Comparison of ENCODE assay signal across 17 mouse cellular contexts in the genomic region with DNA sequence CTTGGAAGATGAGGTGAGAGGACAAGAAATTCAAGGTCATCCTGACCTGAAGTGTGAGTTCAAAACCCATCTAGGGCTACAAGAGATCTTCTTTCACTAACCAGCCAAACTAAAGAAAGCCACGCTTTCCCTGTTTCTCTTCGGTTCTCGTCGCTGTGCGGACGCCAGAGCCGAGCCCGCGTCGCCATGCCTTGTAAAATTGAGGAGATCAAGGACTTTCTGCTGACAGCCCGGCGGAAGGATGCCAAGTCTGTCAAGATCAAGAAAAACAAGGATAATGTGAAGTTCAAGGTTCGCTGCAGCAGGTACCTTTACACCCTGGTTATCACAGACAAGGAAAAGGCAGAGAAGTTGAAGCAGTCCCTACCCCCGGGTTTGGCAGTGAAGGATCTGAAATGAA. TPM values are rescaled to one million over a fixed set of nuclear protein-coding genes. Genes with fewer than 3 reads are reported as not detected.
"Had no signal": no experiment of that assay in that cellular context is flagged by ENCODE, and none has a peak within 500 bp of the region (broad histone marks: within the 10 kb centered on the region; RNA-seq: fewer than 3 reads in every experiment).

No protein-coding gene starts in this region.

RNA-seq across cellular contexts. Expression of a gene that starts 28.5 kb away (rescaled TPM):
- total RNA-seq: common myeloid progenitor, adult 5-6 weeks; granulocyte monocyte progenitor cell, adult 5-6 weeks had no signal

RNA-seq across cellular contexts. Expression of a gene that starts 29.3 kb away (rescaled TPM):
- total RNA-seq: common myeloid progenitor, adult 5-6 weeks; gastrocnemius, adult 18-20 months; gastrocnemius, adult 2 months; gastrocnemius, adult 8-10 months; gastrocnemius, postnatal 25 days; gastrocnemius, postnatal 36 days; gastrocnemius, postnatal 4 days; granulocyte monocyte progenitor cell, adult 5-6 weeks; heart, adult 18-20 months; heart, adult 2 months; heart, adult 8-10 months had no signal
- polyA plus RNA-seq: embryonic facial prominence, embryonic 10.5 days; embryonic facial prominence, embryonic 11.5 days; erythroblast, embryonic 14.5 days; forebrain, embryonic 10.5 days; forebrain, embryonic 11.5 days; gonadal fat pad, adult 2 months; heart, adult 2 months had no signal

RNA-seq across cellular contexts. Expression of a gene that starts 57.8 kb away (rescaled TPM):
- total RNA-seq: common myeloid progenitor, adult 5-6 weeks; granulocyte monocyte progenitor cell, adult 5-6 weeks had no signal
